Mouse (Mus musculus) hindbrain, postnatal 0 days (tissue): ENCODE results near the gene Ppl. TPM values are rescaled to one million over a fixed set of nuclear protein-coding genes. Genes with fewer than 3 reads are reported as not detected.

Source experiments
- ATAC-seq: fragments of 200-750 bp; cut with Nextera tagmentation; 2 replicates; pipeline ENCODE4 v1.8.0; 2017; ENCODE audit warnings: mild to moderate bottlenecking, moderate TSS enrichment, moderate library complexity
- DNase-seq: peaks from one replicate; pipeline ENCODE4 v3.0.0-alpha.2; 2015; ENCODE audit warnings: low spot score
- H3K27ac ChIP-seq: fragments of 300-500 bp; sonication (generic); 2 replicates; pipeline ENCODE4 v1.5.1; 2014; ENCODE audit warnings: mild to moderate bottlenecking
- H3K27me3 ChIP-seq: fragments of 300-500 bp; sonication (generic); 2 replicates; pipeline ENCODE4 v1.6.1; 2014; ENCODE audit warnings: low read length, mixed read lengths; ENCODE audit not compliant: insufficient read depth
- H3K36me3 ChIP-seq: fragments of 300-500 bp; sonication (generic); 2 replicates; pipeline ENCODE4 v1.6.1; 2014; ENCODE audit warnings: low read length, mixed read lengths; ENCODE audit not compliant: insufficient read depth
- H3K4me1 ChIP-seq: fragments of 300-500 bp; sonication (generic); 2 replicates; pipeline ENCODE4 v1.6.1; 2014; ENCODE audit warnings: antibody characterized with exemption, low read length, mixed read lengths; ENCODE audit not compliant: insufficient read depth
- H3K4me2 ChIP-seq: fragments of 300-500 bp; sonication (generic); 2 replicates; pipeline ENCODE4 v1.6.1; 2014; ENCODE audit warnings: low read depth, mild to moderate bottlenecking, low read length, moderate library complexity, mixed read lengths
- H3K4me3 ChIP-seq: fragments of 300-500 bp; sonication (generic); 2 replicates; pipeline ENCODE4 v1.5.1; 2014; ENCODE audit warnings: low read length
- H3K9ac ChIP-seq: fragments of 300-500 bp; sonication (generic); replicated peaks from 2 replicates; pipeline ENCODE4 v1.6.1; 2014; ENCODE audit warnings: mild to moderate bottlenecking, low read length, moderate library complexity, mixed read lengths
- H3K9me3 ChIP-seq: fragments of 300-500 bp; sonication (generic); 2 replicates; pipeline ENCODE4 v1.6.1; 2016; ENCODE audit warnings: low read length, mixed read lengths
- CTCF ChIP-seq: IDR thresholded peaks from 2 replicates; pipeline ENCODE4 v1.5.1; 2016; ENCODE audit warnings: antibody characterized with exemption, control low read depth, low read depth
- WGBS: fragments of 180-500 bp; shearing (Covaris S2); extraction: QIAGEN DNeasy Blood & Tissue Kit; methylation state at CpG from one replicate; pipeline ENCODE4 v1.1.7; 2014; 5-methylcytosine and 5-hydroxymethylcytosine counted together
- polyA plus RNA-seq: library from polyadenylated mRNA; unstranded; fragments of >200 nt; fragmentation: Nextera tagmentation; extraction: Ambion mirVana; gene quantifications from 2 replicates; pipeline ENCODE4 v1.2.1, GENCODE M21; 2015
- total RNA-seq: library from RNA; depleted of rRNA; stranded (reverse); fragments of >200 nt; gene quantifications from 2 replicates; pipeline ENCODE4 v1.2.3, GENCODE M21; 2014

The Ppl gene
- total and polyA plus RNA-seq, 2 experiments from 2014 or later = 0.16 TPM

GRCm38 (mm10) chr16:5086179-5086578 lies 46.0 kb downstream of the Ppl start:
- no peak for ATAC-seq
- no peak overlapping the region for H3K9ac ChIP-seq
- H3K4me1 ChIP-seq = no peaks in the 10 kb centered on the region
- no peak for DNase-seq
- H3K27ac ChIP-seq = no peak overlapping the region
- H3K36me3 ChIP-seq = peaks cover 49% of the 10 kb centered on the region
- no peaks in the 10 kb centered on the region for H3K27me3 ChIP-seq
- no peak overlapping the region for H3K4me2 ChIP-seq
- no peak overlapping the region for H3K4me3 ChIP-seq
- H3K9me3 ChIP-seq = no peaks in the 10 kb centered on the region
- WGBS = 100% methylated on average over 2 of the region's 2 CpGs
- no peak for TF ChIP-seq CTCF

GRCm38 (mm10) chr16:5085196-5085595 lies 47.0 kb downstream of the Ppl start:
- Histone ChIP-seq H3K9ac (no peak overlapping the region), H3K27me3 (no peaks in the 10 kb centered on the region), H3K9me3 (no peaks in the 10 kb centered on the region), H3K4me3 (no peak overlapping the region), H3K36me3 (peaks cover 50% of the 10 kb centered on the region), H3K27ac (no peak overlapping the region), H3K4me2 (no peak overlapping the region), H3K4me1 (no peaks in the 10 kb centered on the region)
- 91% methylated on average over 4 of the region's 4 CpGs for WGBS
- no peak for TF ChIP-seq CTCF
- ATAC-seq (no peak), DNase-seq (no peak)

- H3K9me3 ChIP-seq = no peaks in the 10 kb centered on the region
- peaks cover 73% of the 10 kb centered on the region for H3K36me3 ChIP-seq
- H3K4me3 ChIP-seq = no peak overlapping the region
- H3K27me3 ChIP-seq = no peaks in the 10 kb centered on the region
- no peak overlapping the region for H3K27ac ChIP-seq
- H3K4me2 ChIP-seq = no peak overlapping the region
- WGBS = 93% methylated on average over 5 of the region's 5 CpGs
- H3K9ac ChIP-seq = no peak overlapping the region
- no peaks in the 10 kb centered on the region for H3K4me1 ChIP-seq
- DNase-seq (no peak), ATAC-seq (no peak)
- TF ChIP-seq CTCF = no peak
Measured at GRCm38 (mm10) chr16:5074341-5074740, 57.9 kb downstream of the Ppl start.

- TF ChIP-seq CTCF = no peak
- peaks cover 57% of the 10 kb centered on the region for H3K36me3 ChIP-seq
- H3K4me1 ChIP-seq = no peaks in the 10 kb centered on the region
- no peaks in the 10 kb centered on the region for H3K27me3 ChIP-seq
- no peak overlapping the region for H3K9ac ChIP-seq
- DNase-seq (no peak), ATAC-seq (no peak)
- H3K9me3 ChIP-seq = no peaks in the 10 kb centered on the region
- no peak overlapping the region for H3K4me2 ChIP-seq
- no peak overlapping the region for H3K4me3 ChIP-seq
- WGBS = 92% methylated on average over 7 of the region's 7 CpGs
- H3K27ac ChIP-seq = no peak overlapping the region
Measured at GRCm38 (mm10) chr16:5071974-5072373, 60.2 kb downstream of the Ppl start.

GRCm38 (mm10) chr16:5070321-5070720 lies 61.9 kb downstream of the Ppl start:
- no peak for TF ChIP-seq CTCF
- DNase-seq = peak; percentile 10
- peaks cover 46% of the 10 kb centered on the region for H3K36me3 ChIP-seq

DNA sequence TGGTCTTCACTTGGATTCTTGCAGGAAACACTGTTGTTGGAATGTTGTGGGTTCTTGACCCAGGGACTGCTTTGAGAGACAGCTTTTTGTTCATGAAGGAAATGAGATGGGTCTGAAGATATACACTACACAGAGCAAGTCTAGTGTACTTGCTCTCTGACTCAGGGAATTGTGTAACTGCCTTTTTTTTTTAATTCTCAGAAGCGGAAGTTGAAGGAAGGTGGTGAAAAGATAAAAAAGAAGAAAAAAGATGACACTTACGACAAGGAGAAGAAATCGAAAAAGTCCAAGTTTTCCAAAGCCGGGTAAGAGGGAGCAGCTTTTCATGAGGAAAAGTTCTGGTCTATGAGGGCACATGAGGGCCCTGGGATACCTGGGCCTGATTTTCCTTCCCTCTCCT lies 68.7 kb downstream of the Ppl start:
- no peak overlapping the region for H3K27ac ChIP-seq
- DNase-seq (no peak), ATAC-seq (no peak)
- no peaks in the 10 kb centered on the region for H3K4me1 ChIP-seq
- H3K9ac ChIP-seq = no peak overlapping the region
- no peak overlapping the region for H3K4me3 ChIP-seq
- WGBS = 94% methylated on average over 4 of the region's 4 CpGs
- no peak overlapping the region for H3K4me2 ChIP-seq
- H3K27me3 ChIP-seq = no peaks in the 10 kb centered on the region
- no peaks in the 10 kb centered on the region for H3K9me3 ChIP-seq
- peaks cover 37% of the 10 kb centered on the region for H3K36me3 ChIP-seq
- TF ChIP-seq CTCF = no peak

More at GRCm38 (mm10) chr16:5070321-5070720, 61.9 kb downstream of the Ppl start:
- Histone ChIP-seq H3K9ac (no peak overlapping the region), H3K4me1 (no peaks in the 10 kb centered on the region), H3K4me3 (no peak overlapping the region), H3K9me3 (no peaks in the 10 kb centered on the region), H3K4me2 (no peak overlapping the region), H3K27me3 (no peaks in the 10 kb centered on the region), H3K27ac (no peak overlapping the region)
- ATAC-seq = no peak
- WGBS = 61% methylated on average over 3 of the region's 3 CpGs

GRCm38 (mm10) chr16:5058114-5058513 lies 74.1 kb downstream of the Ppl start:
- DNase-seq = peak; percentile 60
- H3K36me3 ChIP-seq = peaks cover 21% of the 10 kb centered on the region; the same call in 1 of the 2 replicates

More at GRCm38 (mm10) chr16:5058114-5058513, 74.1 kb downstream of the Ppl start:
- no peak overlapping the region for H3K4me2 ChIP-seq
- no peaks in the 10 kb centered on the region for H3K27me3 ChIP-seq
- H3K9ac ChIP-seq = no peak overlapping the region
- ATAC-seq = no peak
- H3K4me1 ChIP-seq = no peaks in the 10 kb centered on the region
- 94% methylated on average over 1 of the region's 1 CpGs for WGBS
- H3K27ac ChIP-seq = no peak overlapping the region
- TF ChIP-seq CTCF = peak; percentile 73
- H3K9me3 ChIP-seq = no peaks in the 10 kb centered on the region
- no peak overlapping the region for H3K4me3 ChIP-seq
